Mouse (Mus musculus): ENCODE results near the gene Paqr4.
A peak's percentile ranks its signal among the peaks of the same experiment; 100 is the strongest.

Gene Paqr4

DNA sequence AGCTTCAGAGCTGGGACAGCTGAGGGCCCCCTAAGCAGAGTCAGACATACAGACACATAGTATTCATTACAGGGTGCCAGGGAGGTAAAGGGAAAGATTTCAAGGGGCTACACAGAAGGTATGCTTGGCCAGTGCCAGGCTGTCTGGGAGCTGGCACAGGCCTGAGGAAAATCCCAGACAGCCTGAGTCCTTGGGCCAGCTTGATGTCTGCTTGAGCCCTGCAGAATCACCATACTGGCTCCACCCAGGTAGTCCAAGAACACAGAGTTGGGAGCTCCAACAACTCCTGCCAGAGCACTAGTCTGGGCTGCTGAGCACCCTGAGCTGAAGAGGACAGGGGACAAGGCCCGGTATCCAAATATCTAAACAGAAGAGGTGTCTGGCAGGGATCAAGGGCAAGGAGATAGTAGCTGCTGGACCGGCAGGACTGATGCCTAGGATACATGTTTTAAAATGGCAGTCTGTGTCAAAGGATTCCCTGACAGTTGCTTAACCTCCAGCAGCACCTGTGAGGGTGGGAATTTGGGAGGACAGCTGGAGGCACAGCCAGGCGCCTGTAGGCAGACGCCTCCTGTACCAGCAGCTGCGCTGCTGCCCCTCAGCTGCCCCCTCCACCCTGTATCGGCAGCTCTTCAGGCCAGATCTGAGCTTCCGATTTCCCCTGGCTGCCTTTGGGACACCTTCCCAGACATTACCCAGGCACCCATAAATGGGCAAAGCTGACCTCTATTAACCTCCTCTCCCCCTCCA lies 18.1 kb downstream of the Paqr4 start, which contains the start of gene 1520401A03Rik:
1520401A03Rik (minus strand) TSS at position 408 of the 750 bp plus-strand sequence.
- no peak for DNase-seq

DNA sequence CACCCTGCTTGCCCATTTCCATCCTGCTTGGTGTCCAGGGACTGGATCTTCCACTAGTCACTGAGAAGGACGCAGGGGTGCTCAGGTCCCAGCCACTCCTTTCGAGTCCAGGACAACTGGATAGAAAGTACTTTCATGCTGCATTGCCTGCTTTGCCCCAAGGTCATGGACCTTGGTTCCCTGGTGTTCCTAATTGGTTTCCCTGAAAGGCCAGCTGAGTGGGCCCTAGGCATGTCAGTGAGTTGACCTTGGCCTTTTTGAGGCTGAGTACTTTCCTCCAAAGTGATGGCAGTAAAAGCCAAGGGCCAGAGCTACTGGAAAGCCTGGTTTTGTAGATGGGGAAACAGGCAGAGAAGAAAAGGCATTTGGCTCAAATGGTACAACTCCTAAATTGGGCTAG lies 18.8 kb downstream of the Paqr4 start:
- DNase-seq, result no peak

DNA sequence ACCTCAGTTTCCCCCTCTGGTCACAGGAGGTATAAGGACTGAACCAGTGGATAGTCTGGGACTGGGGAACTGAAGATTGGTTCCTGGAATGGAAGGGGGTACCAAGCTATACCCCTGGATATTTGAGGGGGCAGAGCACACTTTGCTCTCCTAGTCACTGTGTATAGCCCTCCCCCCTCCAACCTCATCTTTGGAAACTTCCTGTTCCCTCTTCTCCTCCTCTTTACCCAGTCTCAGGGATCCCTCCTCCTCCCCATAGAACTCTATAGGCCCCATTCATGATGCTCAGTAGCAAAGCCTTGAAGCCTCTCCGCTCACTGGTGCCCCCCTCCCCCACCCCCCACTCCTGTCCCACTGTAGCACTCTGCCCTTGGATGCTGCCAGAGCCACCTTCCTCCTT lies 21.2 kb downstream of the Paqr4 start:
- DNase-seq, result no peak

DNA sequence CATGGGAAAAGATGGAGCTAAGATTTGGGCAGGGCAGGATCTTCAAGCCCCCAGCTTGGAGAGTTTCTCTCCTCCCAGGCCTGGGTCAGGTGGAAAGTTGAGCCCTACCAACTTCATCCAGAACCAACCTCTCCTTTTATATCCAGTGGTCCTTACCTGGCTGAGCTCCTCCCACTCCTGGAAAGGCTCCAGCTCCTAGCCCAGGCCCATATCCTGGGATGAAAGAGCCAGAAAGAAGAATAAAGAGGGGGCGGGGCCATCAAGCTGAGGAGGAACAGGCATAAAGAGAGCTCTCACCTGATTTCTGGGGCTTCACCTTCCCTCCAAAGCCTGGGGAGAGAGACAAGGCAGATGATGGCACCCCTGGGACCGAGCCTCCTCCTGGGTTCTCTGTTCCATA lies 23.7 kb downstream of the Paqr4 start:
- DNase-seq, result no peak

DNA sequence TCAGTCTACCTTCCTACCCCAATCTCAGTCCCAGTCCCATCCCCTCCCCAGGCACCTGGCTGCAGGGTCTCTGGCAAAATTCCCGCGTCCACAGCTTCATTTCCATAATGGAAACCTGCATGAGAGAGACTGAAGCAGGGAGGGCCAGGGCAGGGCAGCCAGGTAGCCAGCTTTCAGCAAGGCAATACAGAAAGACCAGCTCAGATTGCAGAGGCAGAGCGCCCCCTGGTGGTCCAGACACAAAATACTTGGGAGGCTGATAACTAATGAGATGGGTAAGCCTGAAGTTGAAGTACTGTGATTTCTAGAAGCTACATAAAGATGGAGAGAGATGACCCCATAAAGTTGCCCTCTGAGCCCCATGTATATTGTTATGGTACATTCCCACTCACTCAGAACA lies 34.5 kb downstream of the Paqr4 start:
- peak; percentile 72 for DNase-seq

DNA sequence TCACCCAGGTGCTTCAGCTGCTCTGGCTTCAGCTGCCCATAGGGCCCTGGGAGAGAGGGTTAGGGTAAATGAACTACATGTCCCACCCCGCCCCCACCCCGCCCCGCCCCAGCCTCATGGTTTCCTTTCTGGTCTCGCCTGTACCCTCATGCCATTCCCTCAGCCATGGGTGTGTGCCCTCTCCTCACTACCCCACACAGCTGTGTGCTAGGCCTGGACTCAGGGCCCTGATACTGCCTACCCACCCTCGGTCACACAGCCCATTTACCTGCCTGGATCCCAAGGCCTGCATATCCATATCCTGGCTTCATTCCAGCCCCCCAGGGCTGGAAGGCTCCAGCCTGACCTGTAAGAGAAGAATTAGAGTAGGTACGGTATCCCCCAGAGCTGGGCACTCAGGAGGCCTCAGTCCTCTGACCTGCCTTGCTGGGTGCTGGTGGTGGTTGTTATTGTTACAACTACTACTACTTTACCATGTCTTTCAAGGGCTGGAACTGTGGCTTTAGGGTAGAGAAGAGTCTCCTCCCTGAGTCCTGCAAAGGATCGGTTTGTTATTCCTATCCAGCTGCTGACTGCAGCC lies 35.1 kb downstream of the Paqr4 start:
- no peak for DNase-seq

DNA sequence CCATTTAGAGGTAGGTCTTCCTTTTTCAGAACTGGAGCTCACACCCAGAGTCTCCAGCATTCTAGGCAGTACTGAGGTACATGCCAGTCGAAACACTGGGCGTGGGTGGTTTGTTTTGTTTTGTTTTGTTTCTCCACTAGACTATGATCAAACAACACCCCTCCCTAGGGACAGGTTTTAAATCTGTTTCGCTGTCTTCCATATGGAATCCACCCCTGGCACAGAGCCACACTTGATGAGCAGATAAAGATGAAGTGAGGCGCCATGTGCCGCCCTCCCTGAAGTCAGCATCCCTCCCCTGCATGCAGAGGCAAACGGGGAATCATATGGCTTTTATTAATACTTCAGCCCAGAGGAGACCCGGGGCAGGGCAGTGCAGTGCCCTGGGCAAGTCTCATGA lies 35.9 kb downstream of the Paqr4 start:
- DNase-seq, result no peak

DNA sequence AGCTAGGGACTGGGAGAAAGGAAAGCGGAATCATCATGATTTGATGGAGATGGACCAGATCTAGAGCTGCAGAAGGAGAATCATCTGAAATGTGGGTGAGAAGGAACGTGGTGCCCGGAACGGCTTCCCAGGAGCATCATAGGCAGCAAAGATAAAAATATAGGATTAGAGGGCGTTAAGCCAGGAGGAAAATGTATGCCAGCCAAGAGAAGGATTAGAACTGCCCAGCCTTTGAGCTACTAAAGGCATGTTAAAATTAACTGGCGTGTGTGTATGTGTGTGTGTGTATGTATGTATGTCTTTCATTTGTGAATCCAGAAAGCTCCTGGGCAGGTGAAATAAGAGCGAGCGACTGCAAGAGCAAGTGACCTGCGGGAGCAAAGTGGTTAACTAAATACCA lies 37.4 kb downstream of the Paqr4 start:
- no peak for DNase-seq

DNA sequence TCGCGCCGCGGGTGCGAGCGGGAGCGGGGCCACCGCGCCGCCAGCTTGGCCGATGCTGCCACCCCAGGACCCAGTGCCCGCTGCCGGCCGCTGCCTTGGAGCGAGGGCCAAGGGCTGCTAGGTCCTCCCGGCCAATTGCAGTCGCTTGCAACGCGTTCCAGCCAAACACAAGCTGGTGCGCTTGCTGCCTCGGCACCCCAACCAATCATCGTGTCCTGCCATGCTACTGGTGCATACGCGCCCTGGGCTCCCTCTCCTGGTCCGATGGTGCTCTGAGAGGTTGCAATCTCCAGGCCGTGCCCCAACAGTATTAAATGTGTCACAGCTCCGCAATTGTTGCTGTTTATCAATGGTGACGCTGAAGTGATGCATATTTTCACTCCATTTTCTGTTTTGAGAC lies 40.6 kb downstream of the Paqr4 start:
- DNase-seq, result peak; percentile 93

DNA sequence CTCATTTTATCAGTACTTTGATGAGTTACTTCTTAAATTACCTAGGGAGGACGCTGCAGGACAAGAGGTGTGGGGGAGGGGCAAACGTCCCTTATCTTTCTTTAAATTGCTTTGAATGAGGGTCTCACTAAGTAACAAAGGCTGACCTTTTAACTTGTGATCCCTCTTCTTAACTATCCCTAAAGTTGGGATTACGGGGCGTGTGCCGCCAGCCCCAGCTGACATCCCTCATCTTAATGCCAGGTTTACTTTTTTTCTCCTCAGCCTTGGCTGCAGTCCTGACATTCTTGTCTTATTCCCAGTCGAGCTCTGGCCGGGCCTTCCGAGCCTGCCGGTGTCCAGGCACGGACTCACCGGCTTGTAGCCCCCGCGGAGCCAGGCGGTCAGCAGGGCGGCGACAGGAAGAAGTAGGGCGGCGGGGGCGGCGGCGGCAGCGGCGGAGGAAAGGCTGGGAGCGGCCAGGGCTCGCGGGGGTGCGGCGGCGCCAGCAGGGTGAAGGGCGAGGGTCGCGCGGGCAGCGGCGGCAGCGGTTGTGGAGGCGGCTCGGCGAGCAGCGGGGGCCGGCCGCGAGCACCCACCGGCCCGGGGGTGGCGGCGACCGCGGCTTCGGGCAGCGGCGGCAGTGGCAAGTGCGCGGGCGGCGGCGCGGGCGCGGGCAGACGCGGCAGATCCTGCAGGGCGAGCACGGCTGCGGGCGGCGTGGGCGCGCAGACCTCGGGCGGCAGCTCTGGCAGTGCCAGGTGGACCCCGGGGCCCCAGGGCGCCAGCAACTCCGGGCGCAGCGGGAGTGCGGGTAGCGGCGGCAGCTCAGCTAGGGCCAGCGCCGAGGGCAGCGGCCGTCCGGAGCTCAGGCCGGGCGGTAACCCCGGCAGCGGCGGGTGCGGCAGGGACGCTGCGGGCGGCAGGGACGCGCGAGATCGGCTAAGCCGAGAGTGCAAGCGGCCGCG lies 41.3 kb downstream of the Paqr4 start:
- DNase-seq, result peak; percentile 54

DNA sequence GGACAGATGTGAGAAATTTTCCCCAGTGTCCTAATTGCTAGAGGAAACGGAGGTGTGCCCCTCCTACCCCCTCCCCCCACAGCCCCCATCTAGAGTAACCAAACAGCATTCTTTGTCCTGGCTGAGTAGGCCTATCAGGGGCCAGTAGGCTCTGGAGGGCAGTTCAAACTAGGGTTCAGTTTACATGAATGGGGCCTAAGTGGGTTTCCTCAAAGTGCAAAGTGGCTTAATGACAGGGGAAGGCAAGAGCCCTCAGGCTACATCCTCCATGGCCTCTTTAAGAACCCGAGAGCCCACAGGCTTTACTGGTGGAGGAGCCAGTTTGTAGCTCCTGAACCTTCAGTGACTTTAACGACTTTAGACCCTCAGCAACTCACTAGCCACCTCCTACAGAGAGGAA lies 44.9 kb downstream of the Paqr4 start:
- DNase-seq, result no peak

DNA sequence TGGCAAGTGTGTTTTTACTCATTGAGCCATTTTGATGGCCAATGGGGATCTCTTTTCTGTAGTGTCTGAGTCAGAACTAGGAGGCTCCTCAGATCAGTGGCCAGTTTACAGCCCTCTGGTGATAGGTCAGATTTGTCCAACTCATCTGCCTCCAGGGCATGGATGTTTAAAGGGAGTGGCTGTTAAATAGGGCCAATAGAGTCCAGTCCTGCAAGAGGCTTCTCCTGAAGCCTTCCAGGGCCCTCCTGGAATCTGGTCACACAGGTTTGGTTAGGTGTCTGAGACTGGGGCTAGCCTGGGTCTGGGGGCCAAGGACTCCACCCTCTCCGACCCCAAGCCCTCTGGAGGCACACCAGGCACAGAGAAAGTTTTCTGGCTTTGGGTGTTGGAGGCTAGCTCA lies 46.2 kb downstream of the Paqr4 start:
- no peak for DNase-seq
